In the genomic region with DNA sequence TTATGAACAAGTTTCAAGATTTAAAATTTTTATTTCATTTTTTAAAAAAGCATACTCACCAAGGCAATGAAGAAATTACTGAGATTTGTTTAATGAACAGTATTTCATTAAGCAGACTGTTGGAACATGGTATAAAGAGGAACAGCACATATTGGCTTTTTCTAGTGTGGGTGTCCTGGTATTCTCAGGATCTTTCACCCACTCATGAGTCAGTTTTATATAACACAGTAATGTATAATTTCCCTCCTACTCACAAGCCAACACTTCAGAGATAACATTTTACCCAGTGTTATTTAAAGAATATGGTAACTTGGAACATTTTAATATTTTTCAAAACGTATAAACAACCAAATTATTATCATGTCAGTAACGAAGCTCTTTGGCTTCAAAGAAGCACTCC, we compare ENCODE assay signal across 15 mouse cellular contexts.
"Had no signal": no experiment of that assay in that cellular context is flagged by ENCODE, and none has a peak within 500 bp of the region (broad histone marks: within the 10 kb centered on the region; RNA-seq: fewer than 3 reads in every experiment).

No protein-coding gene starts in this region.

- H3K27ac ChIP-seq: liver, embryonic 15.5 days; lung, embryonic 15.5 days; macrophage; midbrain, embryonic 13.5 days; midbrain, embryonic 15.5 days; neural tube, embryonic 12.5 days had no signal

- ATAC-seq: liver, postnatal 0 days; lung, postnatal 0 days; midbrain, embryonic 13.5 days; midbrain, embryonic 15.5 days had no signal

- DNase-seq: liver, postnatal 0 days; lung, adult 2 months; lung, postnatal 14 days; lung, postnatal 36 days; right cerebral cortex, postnatal 14 days; thymus, postnatal 14 days; thymus, postnatal 36 days had no signal

- H3K4me3 ChIP-seq: liver, embryonic 15.5 days; lung, embryonic 15.5 days; megakaryocyte, embryonic 14.5 days; midbrain, embryonic 13.5 days; midbrain, embryonic 15.5 days; neural tube, embryonic 12.5 days had no signal
